Mouse (Mus musculus) liver, embryonic 14.5 days (tissue): ENCODE data around the gene Scn8a.

Experiments used
- CTCF ChIP-seq: IDR thresholded peaks from 2 replicates; pipeline ENCODE4 v1.5.1; 2016; ENCODE audit warnings: antibody characterized with exemption, low read depth, control low read depth
- EP300 ChIP-seq: IDR thresholded peaks from 2 replicates; pipeline ENCODE4 v1.6.1; 2016; ENCODE audit warnings: antibody characterized with exemption, low read depth

- TF ChIP-seq CTCF (no peak), EP300 (no peak)
Observed at GRCm38 (mm10) chr15:101048338-101048896, 178.8 kb downstream of the Scn8a start.
